Mouse (Mus musculus): ENCODE results near the gene Socs2.

DNA sequence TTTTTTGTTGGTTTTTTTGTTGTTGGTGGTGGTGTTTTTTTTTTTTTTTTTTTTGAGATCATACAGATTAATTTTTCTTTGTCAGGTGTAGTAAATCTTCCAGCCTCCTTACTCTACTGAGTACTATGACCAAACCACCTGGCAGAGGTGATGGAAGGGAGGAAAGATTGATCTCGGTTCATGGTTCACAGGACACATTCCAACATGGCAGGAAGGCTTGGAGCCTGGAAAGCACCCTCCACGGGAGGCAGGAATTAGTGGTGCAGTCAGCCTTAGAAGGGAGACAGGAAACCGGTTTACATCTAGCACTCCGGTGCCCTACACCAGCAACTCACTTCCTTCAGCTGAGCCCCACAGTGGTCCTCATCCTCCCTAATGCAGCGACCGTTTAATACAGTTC is 1.7 kb upstream of the Socs2 start:
- no peak for TF ChIP-seq CTCF (IDR thresholded peaks at IDR 0.05; ENCODE audit: low read depth, low read length)
- TF ChIP-seq GATA1 (IDR thresholded peaks at IDR 0.05; ENCODE audit: borderline replicate concordance, low read length), result no peak

Data from G1E (cell line).